Mouse (Mus musculus) megakaryocyte, embryonic 14.5 days (primary cell): ENCODE results near the gene Helz. TPM values are rescaled to one million over a fixed set of nuclear protein-coding genes. Genes with fewer than 3 reads are reported as not detected.

Experiments used
- H3K27me3 ChIP-seq: replicated peaks from 2 replicates; pipeline ENCODE3; 2012; ENCODE audit warnings: inconsistent platforms
- H3K36me3 ChIP-seq: replicated peaks from 2 replicates; pipeline ENCODE3; 2012; ENCODE audit warnings: low read length, inconsistent platforms, mixed read lengths
- H3K4me1 ChIP-seq: 2 replicates; pipeline ENCODE4 v1.6.1; 2012; ENCODE audit warnings: inconsistent platforms
- H3K4me3 ChIP-seq: replicated peaks from 2 replicates; pipeline ENCODE3; 2012; ENCODE audit warnings: moderate library complexity, mild to moderate bottlenecking, inconsistent platforms
- H3K9me3 ChIP-seq: 2 replicates; pipeline ENCODE4 v1.6.1; 2012; ENCODE audit warnings: inconsistent platforms
- FLI1 ChIP-seq: IDR thresholded peaks from 2 replicates; pipeline ENCODE4 v1.6.1; 2012; ENCODE audit warnings: low read length, inconsistent platforms, mixed read lengths
- GATA1 ChIP-seq: IDR thresholded peaks from 3 replicates; pipeline ENCODE4 v1.6.1; 2012; ENCODE audit warnings: mixed read lengths, low read length, inconsistent platforms, borderline replicate concordance
- polyA plus RNA-seq: library from polyadenylated mRNA; stranded (reverse); fragments of >175 nt; gene quantifications from 2 replicates; pipeline ENCODE4 v1.2.3, GENCODE M21; 2012; ENCODE audit warnings: low replicate concordance; ENCODE audit not compliant: insufficient read depth

Gene Helz
- polyA plus RNA-seq, 1 experiment, result 99.4 TPM

DNA sequence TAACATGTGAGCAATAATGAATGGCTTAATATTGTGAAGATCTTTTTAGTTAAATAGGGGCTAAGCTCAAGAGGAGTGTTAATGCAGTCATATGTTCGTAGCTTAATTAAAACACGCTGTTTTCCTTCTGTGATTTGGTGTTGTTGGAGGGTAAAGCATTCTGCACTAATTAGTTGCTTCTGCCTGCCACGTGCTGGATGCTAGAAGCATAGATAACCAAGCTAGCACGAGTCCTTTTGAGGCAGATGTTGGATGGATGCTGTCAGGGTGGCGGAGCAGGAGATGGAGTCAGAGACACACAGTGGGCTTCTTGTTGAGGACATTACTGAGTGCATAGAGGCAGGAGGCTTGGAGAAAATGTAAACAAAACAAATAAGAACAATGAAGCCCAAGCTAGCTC, 109.4 kb downstream of the Helz start:
- Histone ChIP-seq H3K4me3 (no peak overlapping the region), H3K27me3 (no peaks in the 10 kb centered on the region), H3K9me3 (no peaks in the 10 kb centered on the region), H3K4me1 (peaks cover 13% of the 10 kb centered on the region), H3K36me3 (peaks cover 96% of the 10 kb centered on the region)
- TF ChIP-seq GATA1 (no peak), FLI1 (no peak)

DNA sequence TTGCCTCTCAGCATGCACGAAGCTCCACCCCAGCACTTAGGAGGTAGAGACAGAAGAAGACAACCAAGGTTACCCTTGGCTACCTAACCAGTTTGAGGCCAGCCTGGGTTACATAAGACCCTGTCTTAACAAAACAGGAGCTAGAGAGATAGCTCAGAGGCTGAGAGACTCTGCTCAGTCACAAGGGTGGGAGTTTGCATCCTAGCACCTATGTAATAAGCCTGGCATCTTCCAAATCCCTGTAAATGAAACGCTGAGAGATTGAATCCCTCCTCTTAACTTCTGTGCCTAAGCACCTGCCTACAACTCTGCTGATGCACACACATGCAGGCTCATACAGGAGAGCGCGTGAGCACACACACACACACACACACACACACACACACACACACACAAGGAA, 112.7 kb downstream of the Helz start:
- TF ChIP-seq GATA1, result no peak
- TF ChIP-seq FLI1, result no peak
- Histone ChIP-seq H3K36me3 (peaks cover 98% of the 10 kb centered on the region), H3K4me3 (no peak overlapping the region), H3K27me3 (no peaks in the 10 kb centered on the region), H3K9me3 (no peaks in the 10 kb centered on the region), H3K4me1 (peaks cover 13% of the 10 kb centered on the region)

DNA sequence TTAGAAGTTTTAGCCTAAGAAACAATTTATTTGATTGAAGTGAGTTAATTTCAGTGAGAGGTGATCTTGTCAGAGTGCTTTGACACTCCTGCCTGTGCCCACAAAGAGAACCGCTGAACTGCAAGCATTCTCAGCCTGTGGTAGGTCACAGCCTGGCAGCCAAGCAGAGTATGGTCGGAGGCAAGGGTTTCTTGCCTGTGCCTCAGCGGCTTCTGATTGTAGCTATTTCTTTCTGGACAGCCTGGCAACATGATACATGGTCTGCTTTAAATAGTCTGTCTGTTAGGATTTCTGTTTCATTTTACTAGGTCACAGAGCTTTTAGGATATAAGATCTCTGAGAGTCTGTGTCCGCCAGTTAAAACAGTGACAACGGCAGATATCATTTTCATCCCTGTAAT, 114.9 kb downstream of the Helz start:
- no peak for TF ChIP-seq GATA1
- no peak for TF ChIP-seq FLI1
- Histone ChIP-seq H3K4me3 (no peak overlapping the region), H3K9me3 (no peaks in the 10 kb centered on the region), H3K36me3 (peaks cover 98% of the 10 kb centered on the region), H3K27me3 (no peaks in the 10 kb centered on the region), H3K4me1 (peaks cover 14% of the 10 kb centered on the region)

DNA sequence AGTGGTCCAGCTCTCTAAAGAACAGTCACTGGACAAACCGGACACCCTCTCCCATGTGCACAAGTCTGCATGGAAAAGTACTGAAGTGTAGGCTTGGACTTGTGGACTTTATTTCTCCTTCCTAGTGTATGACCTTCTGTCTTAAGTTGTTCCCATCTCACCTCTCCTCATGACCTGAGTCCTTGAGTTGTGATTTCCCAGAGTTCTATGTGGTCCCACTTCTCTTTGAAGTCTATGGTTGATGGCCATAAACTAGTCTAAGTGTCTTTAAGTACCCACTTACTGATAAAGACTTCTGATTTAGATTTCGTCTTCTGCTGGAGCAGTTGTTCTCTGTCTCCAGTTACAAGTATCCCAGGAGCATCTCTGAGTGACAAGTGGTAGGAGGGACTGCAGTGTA, 119.8 kb downstream of the Helz start:
- H3K9me3 ChIP-seq, result no peaks in the 10 kb centered on the region
- TF ChIP-seq GATA1 (no peak), FLI1 (no peak)
- H3K27me3 ChIP-seq, result no peaks in the 10 kb centered on the region
- H3K4me1 ChIP-seq, result peaks cover 8% of the 10 kb centered on the region
- H3K4me3 ChIP-seq, result no peak overlapping the region
- peaks cover 100% of the 10 kb centered on the region for H3K36me3 ChIP-seq

DNA sequence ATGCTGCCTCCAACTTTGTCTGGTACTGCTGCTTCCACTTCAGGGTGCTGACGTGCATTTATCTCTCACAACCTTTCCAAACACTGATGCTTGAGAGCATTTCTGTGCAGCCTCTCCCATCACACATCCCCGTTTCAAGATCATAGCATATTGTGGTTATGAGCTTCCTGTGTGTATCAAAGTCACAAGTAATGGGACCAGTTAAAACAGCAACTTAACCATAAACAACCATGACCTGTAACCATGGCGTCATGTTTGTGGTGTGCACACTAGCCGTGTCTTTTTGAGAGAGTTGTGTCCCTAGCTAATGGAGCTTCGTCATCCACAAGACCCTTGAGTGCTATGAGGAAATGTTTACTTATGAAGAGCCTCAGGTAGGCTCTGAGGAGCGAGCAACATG, 120.5 kb downstream of the Helz start:
- no peak for TF ChIP-seq FLI1
- TF ChIP-seq GATA1, result no peak
- Histone ChIP-seq H3K9me3 (no peaks in the 10 kb centered on the region), H3K4me3 (no peak overlapping the region), H3K27me3 (no peaks in the 10 kb centered on the region), H3K36me3 (peaks cover 100% of the 10 kb centered on the region), H3K4me1 (peaks cover 8% of the 10 kb centered on the region)

DNA sequence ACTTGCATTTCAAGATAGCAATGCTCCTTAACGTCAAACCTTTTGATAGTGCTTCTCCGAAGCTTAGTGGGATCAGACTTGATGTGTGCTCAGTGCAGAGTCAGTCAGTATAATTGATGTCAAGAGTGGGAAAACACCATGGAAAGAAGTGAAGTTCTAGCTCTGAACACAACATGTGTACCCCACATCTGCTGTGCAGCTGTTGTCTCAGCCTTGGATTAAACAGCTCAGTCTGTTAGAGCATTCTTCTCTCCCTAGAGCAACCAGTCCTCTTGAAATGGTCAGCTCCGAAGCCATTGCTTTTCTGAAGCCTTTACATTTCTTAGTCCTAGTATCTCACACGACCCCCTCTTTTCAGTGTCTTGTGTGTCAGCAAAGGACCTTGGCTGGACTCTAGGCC, 121.2 kb downstream of the Helz start:
- Histone ChIP-seq H3K9me3 (no peaks in the 10 kb centered on the region), H3K4me1 (peaks cover 8% of the 10 kb centered on the region), H3K4me3 (no peak overlapping the region), H3K36me3 (peaks cover 100% of the 10 kb centered on the region), H3K27me3 (no peaks in the 10 kb centered on the region)
- TF ChIP-seq GATA1 (no peak), FLI1 (no peak)

DNA sequence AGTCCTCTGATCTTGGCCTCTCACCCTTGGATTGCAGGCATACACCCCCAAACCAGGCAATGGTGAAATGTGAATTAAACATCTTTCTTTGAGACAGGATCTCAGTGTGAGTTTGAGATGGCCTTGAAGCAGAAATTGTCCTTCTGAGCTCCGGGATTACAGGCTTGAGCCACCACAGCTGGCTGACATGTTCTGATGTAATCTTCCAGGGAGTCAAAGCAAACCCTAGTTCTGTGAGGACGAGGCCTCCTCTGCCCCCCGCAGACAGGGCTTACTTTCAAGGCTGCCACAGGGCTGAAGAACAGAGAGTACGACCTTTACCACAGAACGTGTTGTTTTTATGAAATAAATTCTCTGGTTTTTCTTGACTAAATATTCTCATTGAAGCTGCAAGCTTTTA, 126.3 kb downstream of the Helz start:
- TF ChIP-seq FLI1, result no peak
- TF ChIP-seq GATA1, result no peak
- Histone ChIP-seq H3K9me3 (no peaks in the 10 kb centered on the region; the same call in 1 of the 2 replicates), H3K4me3 (no peak overlapping the region), H3K27me3 (no peaks in the 10 kb centered on the region), H3K4me1 (peaks cover 24% of the 10 kb centered on the region), H3K36me3 (peaks cover 96% of the 10 kb centered on the region)

DNA sequence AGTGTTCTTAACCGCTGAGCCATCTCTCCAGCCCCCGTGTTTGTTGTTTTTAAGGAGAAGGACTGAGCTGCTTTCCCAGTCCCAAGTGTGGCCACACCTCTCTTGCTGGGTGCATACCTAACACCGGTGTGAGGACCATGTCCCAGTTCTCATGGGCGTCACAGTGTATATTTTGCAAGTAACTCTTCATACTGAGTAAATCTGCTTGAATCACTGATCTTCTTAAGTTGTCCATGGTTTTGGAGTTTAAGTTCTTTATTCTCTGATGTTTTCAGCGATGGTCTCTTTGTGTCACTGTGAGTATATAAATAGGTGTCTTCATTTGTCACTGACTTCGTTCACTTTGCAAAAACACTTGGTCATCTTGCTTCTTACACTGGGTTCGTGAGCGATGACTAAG, 126.9 kb downstream of the Helz start:
- Histone ChIP-seq H3K27me3 (no peaks in the 10 kb centered on the region), H3K4me1 (peaks cover 24% of the 10 kb centered on the region), H3K9me3 (no peaks in the 10 kb centered on the region; the same call in 1 of the 2 replicates), H3K36me3 (peaks cover 91% of the 10 kb centered on the region), H3K4me3 (no peak overlapping the region)
- TF ChIP-seq FLI1, result no peak
- TF ChIP-seq GATA1, result no peak

DNA sequence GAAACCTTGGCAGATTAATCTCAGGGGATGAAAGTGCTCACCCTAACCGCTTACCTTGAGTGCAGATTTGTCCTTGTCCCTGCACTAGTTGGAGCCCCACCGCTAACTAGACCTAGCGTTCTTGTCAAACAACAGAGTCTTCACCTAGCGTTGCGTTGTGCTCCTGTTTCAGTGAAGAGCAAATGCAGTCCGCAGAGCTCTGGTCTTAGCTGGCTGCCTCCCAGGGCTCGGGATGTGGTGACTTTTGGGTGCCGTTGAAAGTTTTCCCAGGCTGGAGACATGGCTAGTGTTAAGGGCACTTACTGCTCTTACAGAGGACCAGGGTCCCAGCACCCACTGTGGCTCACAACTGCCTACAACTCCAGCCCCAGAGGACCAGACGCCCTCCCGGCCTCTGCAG, 127.5 kb downstream of the Helz start:
- TF ChIP-seq GATA1 (no peak), FLI1 (no peak)
- Histone ChIP-seq H3K27me3 (no peaks in the 10 kb centered on the region), H3K4me3 (no peak overlapping the region), H3K36me3 (peaks cover 87% of the 10 kb centered on the region), H3K9me3 (no peaks in the 10 kb centered on the region; the same call in 1 of the 2 replicates), H3K4me1 (peaks cover 24% of the 10 kb centered on the region)

DNA sequence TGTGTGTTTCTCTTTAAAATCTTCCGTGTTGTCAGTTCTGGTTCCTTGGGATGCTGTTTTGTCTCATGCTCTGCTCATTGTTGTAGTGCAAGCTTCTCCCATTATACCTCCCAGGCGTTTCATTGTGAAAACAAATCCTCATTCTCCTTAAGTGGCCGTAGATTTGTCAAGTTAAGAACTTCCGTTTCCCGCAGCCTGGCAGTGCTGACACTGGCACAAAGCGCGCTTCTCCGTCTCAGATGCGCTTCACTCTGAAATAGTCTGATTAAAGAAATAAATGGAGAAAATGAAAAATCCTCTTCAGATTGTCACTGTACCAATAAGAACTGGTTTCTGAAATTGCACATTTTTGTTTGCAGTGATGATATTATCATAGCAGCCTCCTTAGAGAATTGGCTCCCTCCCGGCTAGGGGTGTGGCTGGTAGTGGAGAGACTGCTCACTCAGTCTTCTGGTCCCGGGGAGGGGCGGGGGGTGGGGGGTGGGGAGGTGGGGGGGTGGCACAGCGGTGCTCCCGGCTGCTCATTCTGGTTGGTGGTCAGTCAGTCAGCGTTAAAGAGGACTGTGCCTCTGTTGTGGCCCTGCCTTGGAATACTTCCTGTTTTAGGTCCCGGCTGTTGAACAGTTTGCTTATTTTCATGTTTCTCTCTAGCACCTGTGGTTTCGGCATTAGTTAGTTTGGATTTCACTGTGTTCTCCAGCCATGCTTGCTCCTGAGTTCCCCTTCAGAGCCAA, 128.6 kb downstream of the Helz start:
- Histone ChIP-seq H3K9me3 (no peaks in the 10 kb centered on the region; the same call in 1 of the 2 replicates), H3K27me3 (no peaks in the 10 kb centered on the region), H3K36me3 (peaks cover 85% of the 10 kb centered on the region), H3K4me3 (no peak overlapping the region), H3K4me1 (peaks cover 30% of the 10 kb centered on the region)
- no peak for TF ChIP-seq FLI1
- no peak for TF ChIP-seq GATA1
